Mouse (Mus musculus): Measurements from ENCODE around the gene Nphs1. TPM values are rescaled to one million over a fixed set of nuclear protein-coding genes. Genes with fewer than 3 reads are reported as not detected.
"Not testable (repeated sequence)": the region's sequence is repeated elsewhere in the genome, so short reads cannot be mapped to it uniquely, and the experiment has no call there.

Nphs1 gene
- polyA plus RNA-seq, 1 experiment, result not detected

DNA sequence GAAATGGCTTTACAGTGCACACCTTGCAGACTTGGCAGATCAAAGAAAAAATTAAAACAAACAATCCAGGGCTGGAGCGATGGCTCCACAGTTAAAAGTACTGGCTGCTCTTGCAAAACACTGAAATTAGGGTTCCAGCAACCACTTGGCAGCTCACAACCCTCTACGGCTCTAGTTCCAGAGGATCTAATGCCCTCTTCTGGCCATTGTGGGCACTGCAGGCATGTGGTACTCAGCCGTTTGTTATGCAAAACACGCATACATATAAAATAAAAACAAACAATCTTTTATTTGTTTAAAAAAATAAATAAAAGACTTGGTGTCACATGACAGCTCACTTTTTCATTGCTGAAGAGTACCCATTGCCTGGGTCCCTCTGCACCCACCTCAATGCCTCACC lies 34.6 kb downstream of the Nphs1 start:
- no peak for DNase-seq (ENCODE audit: low read depth)

DNA sequence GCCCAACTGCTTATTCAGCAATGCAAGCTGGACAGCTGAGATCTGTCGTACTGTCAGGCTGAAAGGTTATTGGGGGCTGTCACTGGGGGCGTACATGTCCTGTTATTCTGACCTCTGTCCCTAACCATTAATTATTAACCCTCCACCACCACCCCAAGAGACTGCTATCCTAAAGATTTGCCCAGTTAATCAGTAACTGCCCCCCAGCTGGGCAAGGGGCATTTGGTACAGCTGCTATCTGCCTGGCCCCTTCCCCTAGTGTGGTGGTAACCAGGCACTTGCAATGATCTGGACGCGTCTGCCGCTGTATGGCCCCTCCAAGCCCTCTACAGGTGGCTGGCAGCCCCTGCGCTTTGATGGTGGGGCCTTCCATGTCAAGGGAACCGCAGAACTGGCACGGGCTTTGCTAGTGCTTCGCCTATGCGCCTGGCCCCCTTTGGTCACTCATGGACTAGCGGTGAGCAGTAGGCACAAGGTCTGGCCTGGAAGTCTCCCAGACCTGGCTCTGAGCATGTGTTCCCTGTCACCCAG lies 35.4 kb downstream of the Nphs1 start, which contains the start of gene Prodh2:
Prodh2 (plus strand) TSS at position 222 of the 531 bp plus-strand sequence.
- no peak for DNase-seq (ENCODE audit: low read depth)

DNA sequence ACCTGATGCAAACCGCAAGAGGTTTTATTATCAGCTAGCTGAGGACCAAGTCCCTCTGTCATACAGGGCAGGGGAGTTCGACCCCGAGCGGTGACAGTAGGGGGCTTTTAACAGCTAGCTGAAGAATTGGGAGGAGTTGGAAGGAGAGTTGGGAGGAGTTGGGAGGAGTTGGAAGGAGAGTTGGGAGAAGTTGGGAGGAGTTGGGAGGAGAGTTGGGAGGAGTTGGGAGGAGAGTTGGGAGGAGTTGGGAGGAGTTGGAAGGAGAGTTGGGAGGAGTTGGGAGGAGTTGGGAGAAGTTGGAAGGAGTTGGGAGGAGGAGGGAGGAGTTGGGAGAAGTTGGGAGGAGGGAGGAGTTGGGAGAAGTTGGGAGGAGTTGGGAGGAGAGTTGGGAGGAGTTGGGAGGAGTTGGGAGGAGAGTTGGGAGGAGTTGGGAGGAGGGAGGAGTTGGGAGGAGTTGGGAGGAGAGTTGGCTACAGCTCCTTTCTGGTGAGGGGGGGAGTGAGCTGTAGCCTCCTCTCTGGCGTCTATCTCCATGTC lies 37.5 kb downstream of the Nphs1 start:
- DNase-seq (ENCODE audit: low read depth), result not testable (repeated sequence)

DNA sequence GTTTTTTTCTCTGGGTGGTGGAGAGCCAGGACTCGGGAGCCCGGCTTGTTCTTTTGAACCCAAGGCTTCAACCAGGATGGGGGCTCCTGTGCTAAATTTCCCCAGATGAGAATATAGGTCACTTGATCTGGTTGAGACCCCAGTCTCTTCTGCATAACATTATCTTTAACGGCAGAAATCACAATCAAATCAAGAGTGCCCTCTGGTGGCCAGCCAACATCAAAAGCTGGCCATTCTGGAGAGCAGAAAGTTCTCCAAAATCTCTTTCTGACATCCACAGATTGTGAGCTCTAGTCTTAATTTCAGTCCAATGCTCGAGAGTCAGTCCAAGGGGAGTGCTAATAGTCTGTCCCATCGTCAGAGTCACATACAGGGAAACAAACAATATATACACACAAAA lies 43.0 kb downstream of the Nphs1 start:
- DNase-seq (ENCODE audit: low read depth), result not testable (repeated sequence)

DNA sequence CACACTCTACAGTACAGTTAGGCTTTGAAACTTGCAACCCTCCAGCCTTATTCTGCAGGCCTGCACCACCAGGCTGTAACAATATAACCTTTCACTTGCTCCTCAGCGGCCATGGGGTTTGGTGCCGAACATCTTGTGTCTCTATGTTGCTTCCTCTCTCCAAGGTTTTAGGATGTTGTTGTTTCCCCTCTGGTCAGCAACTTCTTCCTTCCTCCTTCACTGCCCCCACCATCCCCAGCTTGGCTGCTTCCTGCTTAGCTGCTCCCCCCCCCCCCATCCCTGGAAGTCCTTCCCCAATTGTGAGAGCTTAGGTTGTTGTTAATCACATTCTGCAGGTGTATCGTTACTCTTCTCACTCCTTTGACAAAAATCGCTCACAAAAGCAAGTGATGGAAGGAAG lies 49.9 kb downstream of the Nphs1 start:
- no peak for DNase-seq (ENCODE audit: low read depth)

DNA sequence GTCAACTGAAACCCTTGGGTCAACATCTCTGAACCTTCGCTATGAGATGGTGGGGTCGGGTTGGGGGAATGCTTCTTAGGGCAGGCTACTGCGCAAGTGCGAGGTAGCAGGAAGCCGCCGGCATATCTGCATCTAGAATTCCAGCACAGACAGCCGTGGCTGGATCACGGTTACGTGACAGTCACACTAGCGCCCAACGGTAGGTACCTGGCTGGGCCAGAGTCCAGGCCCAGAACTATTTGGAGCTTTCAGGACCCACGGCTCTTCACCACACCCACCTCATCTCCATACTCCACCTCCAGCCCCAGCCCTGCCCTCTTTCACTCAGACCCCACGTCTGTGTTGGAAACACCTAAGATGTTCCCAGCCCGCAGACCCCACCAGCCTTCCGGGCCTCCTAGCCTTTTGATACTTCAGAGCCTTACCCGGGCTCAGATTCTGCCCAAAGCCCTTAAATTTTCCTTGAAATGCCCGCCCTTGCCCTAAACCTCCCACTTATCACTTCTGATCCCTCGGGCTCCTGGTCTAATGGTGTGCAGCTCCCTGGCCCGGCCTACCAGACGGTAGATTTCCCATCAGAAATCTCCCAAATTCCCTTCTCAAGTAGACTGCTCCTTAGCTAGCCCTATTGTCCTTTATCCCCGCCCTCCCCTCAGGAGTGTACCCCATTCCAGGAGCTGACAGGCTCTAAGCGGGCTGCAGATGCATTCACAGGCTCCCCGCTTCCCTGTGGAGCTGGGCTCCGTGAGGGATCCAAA lies 57.1 kb downstream of the Nphs1 start:
- no peak for DNase-seq (ENCODE audit: low read depth)

DNA sequence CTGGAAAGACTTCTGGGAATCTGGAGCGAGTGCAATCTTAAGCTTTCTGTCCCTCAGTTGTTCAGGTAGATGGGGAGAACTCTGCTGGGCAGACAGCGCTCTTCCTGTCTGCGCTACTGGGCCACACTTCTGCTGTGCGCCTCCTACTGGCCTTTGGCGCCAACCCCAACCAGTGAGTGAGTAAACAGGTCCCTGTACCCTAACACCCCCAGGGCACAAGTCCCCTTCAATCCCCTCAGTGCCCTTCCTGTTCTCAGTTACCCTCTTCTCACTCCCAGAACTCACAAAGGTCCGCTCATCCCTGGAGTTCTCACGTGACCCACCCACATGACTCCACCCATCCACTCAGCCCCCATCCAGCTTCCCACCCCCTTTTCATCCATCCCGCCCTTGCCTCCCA lies 60.2 kb downstream of the Nphs1 start:
- DNase-seq (ENCODE audit: low read depth), result no peak

DNA sequence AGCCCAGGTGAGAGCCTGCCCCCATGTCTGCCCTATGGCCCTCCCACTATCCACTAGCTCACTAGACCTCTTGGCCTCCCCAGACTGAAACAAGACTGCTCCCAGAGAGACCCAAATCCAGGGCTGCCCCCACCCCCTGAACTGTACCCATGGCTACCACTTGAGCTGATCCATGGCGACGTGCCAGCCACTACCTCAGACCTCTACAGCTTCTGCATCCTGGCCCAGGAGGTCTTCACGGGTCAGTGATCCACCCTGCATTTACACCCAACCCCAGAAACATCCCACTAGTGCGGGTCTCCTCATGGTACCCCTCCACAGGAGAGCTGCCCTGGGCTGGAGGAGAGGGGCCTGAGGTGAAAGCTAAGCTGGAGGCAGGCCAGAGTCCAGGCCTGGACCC lies 62.3 kb downstream of the Nphs1 start:
- DNase-seq (ENCODE audit: low read depth), result no peak

DNA sequence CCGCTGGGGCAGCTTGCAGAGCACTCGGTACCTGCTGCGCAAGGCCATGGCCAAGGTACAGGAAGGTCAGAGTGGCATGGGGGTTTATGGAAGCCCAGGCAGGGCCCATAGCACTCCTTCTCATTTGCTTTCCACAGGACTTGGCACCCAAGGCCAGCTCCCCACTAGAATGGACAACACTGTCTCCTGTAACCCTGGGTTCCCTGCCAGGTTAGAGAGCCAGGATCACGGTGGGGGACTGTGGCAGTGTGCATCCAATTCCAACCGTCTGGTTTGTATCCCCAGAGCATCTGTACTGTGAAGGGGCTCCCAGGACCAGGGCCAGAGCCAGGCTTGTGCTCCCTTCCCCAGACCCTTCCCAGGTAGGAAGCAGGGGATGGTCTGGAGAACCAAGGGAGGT lies 62.7 kb downstream of the Nphs1 start:
- DNase-seq (ENCODE audit: low read depth), result no peak

DNA sequence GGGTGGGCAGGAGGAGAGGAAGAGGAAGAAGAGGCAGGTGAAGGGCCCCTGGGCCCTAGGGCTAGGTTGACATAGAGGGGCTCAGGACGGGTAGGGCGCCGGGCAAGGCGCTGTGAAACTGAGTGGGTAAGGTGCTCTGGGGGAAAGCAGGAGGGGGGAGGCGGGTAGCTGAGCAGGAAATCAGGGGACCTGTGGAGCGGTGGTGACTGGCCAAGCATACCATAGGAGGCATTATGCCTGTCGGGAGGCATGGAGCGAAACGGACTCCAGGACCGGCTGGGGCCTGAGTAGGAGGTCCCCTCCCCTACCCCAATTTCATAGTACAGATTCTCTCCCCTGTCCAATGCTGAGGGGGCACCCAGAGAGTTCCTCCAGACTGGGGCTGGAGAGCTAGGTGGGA lies 64.8 kb downstream of the Nphs1 start:
- no peak for DNase-seq (ENCODE audit: low read depth)

DNA sequence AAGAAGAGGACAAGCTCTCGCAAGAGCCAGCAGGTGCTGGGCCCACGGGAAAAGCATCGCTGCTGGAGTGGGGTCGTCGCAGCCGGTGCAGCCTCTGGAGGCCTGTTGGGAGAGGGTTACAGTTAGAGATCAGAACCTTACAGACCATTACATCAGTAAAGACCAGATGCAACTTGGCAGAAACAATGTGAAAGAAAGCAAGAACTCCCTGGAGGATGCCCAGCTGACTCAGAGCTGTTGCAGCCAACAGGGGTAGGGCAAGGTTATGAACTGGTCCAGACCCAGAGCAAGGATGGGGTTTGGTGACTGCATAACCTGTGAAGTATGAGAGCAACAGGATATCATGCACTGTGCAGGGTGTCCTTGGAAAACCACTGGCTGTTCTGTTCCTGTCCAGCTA lies 66.4 kb downstream of the Nphs1 start:
- no peak for DNase-seq (ENCODE audit: low read depth)

DNA sequence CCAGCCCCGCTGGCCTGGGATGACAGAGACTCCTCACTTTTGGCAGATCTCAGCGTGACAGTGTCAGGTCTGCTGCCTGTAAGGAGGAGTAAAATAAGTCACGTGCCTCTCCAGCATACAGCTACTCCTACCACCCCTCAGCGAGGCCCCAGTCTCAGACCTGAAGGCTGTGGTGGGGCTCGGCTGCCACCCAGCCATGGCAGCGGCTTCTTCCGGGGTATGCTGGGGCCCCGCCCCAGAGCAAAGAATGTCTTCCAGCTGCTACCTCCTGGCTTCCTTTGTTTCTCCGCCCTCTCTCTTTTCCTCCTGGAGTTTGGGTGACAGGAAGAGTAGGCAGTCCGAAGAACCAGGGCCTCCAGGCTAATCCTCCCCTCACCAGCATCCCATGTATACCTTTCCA lies 67.8 kb downstream of the Nphs1 start:
- no peak for DNase-seq (ENCODE audit: low read depth)

DNA sequence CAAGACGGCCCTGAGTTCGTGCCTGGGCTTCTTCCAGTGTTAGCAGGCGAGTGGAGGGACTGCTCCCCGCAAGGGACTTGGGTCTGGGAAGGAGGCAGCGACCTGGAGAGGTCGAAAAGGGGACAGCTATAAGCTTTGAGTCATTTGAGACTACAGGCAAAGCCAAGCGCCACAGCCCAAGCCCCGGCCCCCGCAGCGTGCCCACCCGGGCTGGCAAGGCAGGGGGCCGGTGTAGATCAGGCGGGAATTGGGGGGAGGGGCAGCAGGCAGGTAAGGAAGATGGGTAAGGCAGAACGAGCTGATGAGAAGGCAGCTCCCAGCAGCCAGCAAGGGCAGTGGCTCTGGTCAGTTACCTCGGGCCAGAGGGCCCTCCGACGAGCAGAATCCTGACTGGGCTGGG lies 68.3 kb downstream of the Nphs1 start:
- no peak for DNase-seq (ENCODE audit: low read depth)

DNA sequence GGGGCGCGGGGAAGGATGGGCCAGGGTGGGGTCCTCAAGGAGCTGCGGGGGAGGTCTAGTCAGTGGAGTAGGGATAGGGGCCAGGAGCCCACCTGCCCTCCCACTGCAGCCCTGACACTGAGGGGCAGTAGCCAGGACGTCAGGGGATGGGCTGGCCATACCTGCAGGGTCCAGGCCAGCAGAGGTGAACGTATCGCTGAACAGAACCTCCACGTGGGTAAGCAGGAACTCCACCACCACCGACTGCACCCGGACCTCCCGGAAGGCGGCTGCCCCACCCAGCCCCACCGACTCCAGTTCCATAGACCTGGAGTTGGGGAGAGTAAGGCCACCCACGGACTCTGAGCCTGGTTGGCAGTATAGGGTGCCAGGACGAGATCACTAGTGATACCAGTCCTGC lies 68.9 kb downstream of the Nphs1 start:
- no peak for DNase-seq (ENCODE audit: low read depth)

DNA sequence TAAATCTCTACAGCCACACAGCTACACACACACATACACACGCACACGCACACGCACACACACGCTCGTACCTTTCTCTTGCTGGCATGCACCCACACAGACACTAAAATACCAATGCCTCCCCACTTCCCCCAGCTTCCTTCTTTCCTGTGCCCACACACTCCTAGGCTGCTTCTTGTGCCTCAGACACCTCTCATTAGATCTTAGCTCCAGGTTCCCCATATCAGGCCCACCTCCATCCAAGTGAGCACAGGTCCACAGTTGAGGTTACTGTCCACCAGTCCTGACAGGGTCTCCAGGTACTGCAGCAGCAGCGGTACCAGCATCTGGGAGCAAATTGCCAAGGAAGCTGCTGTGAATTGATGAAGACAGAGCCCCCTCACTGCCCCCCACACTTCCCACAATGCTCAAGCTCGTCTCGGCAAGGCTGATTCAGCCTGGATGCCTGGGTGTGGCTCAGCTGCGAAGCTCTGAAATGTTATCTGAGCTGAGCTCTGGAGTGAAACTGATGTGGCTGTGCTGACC lies 73.2 kb downstream of the Nphs1 start:
- DNase-seq (ENCODE audit: low read depth), result no peak

DNA sequence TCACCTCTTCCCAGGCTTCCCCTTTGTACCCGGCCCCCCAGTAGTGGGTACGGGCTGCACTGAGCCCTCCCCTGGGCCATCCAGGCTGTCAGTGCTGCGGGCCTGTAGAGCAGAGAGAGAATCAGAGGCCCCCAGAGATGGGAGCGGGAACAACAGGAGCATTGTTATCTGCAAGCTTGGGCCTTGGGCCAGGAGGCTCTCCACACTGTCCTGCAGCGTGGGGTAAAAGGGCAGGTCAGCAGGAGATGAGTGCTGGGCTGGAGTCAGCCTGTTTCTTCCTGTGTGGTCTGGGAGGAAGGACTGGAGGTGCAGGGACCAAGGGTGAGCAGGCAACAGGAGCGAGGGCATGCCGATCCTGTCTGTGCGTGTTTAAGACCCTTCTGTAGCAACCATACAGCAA lies 74.8 kb downstream of the Nphs1 start:
- DNase-seq (ENCODE audit: low read depth), result no peak

DNA sequence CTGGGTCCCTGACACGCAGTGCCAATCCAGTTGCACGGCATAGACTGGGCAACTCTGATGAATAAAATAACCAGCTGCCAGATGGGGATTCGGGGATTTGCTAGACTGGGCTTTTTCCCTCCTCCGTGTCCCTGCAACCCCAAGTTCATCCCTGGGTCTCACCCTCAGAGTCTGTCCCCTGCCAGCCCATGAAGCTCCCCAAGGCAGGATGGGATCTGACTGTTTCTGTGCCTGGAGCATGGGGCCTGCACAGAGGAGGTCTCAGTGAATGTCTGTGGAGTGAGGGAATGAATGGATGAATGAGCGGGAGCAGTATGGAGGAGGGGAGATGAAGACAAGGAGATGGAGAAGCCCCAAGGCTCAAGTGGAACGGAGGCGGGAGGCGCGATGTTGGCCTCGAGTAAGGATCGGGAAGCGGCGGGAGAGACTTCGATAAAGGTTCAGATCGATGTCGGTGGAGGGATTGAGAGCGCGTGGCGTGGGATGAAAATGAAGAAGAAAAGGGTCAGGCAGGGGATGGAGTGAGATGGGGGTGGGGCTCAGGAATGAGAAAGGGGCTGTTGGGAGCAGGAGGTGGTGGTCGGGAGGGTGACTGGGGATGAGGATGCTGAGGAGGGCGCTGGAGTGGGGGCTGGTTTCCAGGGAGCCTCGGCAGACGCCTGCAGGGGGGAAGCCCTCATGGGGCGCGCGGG lies 76.0 kb downstream of the Nphs1 start:
- no peak for DNase-seq (ENCODE audit: low read depth)

DNA sequence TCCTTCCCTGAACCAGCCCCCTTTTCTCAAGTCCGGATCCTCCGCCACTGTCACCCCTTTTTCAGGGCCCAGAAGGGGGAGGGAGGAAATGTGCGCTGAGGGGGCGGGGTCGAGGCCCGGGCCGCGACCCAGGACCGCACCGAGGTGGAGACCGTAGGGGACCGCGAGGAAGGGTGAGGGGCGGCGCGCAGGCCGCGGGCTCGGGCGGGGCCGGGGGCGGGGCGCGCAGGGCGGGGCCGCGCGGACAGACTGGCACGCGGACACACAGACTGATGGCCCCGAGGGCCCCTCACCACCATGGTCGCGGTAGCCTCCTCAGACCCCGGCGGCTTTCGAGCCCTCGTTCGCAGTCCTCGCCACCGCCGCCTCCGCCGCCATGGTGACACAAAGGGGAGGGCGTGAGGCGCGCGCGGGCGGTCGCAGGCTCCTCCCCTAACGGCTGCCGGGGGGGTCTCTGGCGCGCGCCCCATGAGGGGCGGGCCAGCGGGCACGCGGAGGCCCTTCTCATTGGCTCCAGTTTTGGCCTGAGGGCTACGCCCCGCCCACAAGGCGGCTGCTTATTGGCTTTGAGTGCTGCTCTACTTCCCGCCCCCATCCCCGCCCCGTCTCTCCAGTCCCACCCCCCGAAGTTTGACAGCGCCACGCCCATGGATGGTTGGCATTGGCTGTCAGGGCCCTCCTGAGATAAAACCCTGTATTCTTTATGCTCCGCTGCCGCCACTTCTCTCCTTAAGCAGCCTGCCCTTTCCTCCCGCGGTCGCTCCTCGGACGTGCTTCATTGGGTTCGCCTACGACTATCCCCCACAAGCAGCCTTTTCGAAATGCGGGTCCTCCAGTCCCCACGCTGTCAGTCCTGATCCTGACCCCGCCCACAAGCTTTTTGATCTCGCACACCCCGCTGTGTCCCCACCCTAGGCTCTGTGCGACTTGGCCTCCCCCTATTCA lies 76.8 kb downstream of the Nphs1 start, which contains the start of gene Arhgap33:
Arhgap33 (minus strand) TSS at position 428 of the 945 bp plus-strand sequence.
- no peak for DNase-seq (ENCODE audit: low read depth)
